Mouse (Mus musculus) liver, adult (tissue): ENCODE data around the gene Atxn2l.

Experiments used
- GATA4 ChIP-seq: IDR thresholded peaks from 2 replicates; pipeline ENCODE4 v1.6.1; 2014; ENCODE audit warnings: mild to moderate bottlenecking, low read length; ENCODE audit not compliant: insufficient replicate concordance

Gene Atxn2l

DNA sequence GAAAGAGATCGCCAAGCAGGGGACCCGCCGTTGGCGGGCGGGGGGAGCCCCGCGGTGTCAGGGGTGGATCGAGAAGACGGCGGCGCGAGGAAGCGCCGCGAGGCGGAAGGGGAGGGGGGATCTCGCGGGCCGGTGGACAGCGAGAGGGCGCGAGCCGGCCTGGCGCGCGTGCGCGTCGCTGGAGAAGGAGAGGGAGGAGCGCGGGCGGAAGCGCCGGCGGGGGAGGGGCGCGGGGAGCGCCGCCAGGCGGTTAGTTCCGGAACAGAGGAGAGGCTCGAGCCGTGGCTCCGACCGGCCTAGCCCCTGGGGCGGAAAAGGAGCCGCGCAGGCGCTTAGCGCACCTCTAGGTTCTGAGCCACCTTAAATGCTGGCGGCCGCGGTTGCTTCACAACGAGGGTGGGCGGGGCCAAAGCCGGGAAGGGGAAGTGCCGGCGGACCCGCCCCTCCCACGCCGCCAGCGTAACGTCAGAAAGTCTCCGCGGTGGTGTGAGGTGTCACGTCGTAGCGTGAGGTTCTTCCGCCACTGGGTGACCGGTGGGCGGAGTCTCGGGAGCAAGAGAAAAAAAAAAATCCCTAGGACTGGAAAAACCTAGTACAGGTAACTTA is at the start of gene Atxn2l:
Atxn2l (minus strand) TSS at position 165 of the 606 bp plus-strand sequence.
- peak; percentile 58; the same call in 1 of the 2 replicates for TF ChIP-seq GATA4

- no peak for TF ChIP-seq GATA4
These were observed 42.4 kb upstream of the Atxn2l start for GRCm38 (mm10) chr7:126545631-126546030.

- no peak for TF ChIP-seq GATA4
These were observed 38.4 kb upstream of the Atxn2l start for GRCm38 (mm10) chr7:126541661-126542060.

DNA sequence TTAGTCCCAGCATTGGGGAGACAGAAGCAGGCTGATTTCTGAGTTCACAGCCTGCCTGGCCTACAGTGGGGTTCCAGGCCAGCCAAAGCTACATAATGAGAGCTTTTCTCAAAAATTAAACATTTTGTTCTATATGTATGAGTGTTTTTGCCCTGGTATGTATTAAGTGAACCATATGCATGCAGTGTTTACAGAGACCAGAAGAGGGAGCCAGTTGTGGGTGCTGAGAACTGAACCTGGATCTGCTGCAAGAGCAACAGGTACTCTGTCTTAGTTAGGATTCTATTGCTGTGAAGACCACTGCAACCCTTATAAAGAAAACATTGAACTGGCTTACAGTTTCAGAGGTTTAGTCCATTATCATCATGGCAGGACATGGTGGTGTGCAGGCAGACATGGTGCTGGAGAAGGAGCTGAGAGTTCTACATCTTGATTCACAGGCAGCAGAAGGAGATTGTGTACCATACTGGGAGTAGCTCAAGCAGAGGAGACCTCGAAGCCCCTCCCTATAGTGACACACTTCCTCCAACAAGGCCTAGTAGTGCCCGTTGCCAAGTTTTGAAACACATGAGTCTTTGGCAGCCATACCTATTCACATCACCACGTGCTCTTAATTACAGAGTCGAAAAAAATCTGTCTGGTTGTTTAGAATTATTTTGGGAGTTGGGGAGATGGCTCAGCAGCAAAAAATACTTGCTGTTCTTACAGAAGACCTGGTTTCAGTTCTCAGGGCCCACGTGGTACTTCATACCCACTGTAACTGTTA is 34.8 kb upstream of the Atxn2l start:
- no peak for TF ChIP-seq GATA4

DNA sequence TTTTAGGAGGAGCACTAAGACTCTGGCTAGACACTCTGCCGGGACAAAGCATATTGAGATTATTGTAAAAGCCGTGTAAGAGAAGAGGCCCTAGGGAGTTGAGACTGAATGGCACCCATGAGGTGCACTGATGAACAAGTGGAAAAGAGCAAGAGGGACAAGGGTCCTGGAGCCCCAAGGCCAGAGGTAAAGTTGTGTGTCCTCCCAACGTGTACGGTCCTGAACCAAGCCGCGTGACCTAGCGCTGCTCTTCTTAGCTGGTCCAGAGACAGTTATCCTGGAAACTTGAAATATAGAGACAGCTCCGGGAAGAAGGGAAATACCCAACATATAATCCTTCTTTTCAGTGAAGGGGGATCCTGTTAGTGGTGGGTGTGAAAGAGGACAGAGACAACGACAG is 33.2 kb upstream of the Atxn2l start:
- no peak for TF ChIP-seq GATA4

GRCm38 (mm10) chr7:126535766-126536165 is 32.5 kb upstream of the Atxn2l start:
- TF ChIP-seq GATA4: no peak

GRCm38 (mm10) chr7:126533434-126533833 is 30.2 kb upstream of the Atxn2l start:
- TF ChIP-seq GATA4: no peak

DNA sequence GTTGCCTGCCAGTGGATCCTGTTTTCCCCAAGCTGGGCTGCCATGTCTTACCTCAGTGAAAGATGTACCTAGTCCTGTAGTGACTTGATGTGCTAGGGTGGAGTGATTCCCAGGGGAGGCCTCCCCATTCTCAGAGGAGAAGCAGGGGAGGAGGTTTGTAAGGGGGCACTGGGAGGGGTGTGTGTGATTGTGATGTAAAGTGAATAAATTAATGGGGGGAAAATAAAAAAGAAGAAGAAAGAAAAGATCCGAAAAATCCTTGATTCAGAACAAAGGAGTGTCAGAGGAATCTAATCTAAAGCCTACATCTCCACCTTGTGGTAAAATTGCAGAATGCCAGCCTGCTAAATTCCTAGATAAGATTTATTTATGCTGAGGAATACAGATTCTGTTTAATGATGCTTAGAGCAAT is 24.9 kb upstream of the Atxn2l start:
- no peak for TF ChIP-seq GATA4

DNA sequence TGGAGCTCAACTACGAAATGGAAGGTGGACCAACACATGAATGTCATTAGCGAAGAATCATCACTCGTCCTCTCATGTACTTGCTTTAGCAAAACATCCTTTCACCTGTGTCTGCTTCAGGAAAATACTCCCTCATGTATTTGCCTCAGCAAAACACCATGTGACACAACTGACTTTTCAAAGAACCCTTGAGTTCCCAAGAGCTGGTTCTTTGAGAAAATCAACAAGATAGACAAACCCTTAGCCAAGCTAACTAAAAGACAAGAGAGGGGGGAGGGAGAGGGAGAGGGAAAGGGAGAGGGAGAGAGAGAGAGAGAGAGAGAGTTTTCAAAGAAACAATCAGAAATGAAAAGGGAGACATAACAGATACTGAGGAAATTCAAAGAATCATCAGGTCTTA is 20.1 kb upstream of the Atxn2l start:
- TF ChIP-seq GATA4: no peak

DNA sequence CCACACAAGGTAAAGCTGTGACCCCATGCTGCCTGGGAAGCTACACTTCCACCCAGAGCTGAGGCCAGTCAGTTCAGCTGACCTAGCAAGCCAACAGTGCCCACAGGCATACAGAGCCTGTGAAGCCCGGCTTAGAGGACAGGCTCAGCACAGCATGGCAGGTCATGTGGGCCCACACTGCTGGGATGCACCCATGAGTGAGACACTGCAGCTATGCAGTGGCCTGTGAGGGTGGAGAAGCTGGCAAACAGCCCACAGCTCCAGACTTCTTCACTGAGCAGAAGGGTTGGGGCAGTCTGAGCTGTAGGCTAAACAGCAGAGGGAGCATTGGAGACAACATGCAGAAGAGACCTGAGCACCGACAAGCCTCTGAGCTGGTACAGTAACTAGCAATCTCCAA is 16.3 kb upstream of the Atxn2l start:
- TF ChIP-seq GATA4: no peak

DNA sequence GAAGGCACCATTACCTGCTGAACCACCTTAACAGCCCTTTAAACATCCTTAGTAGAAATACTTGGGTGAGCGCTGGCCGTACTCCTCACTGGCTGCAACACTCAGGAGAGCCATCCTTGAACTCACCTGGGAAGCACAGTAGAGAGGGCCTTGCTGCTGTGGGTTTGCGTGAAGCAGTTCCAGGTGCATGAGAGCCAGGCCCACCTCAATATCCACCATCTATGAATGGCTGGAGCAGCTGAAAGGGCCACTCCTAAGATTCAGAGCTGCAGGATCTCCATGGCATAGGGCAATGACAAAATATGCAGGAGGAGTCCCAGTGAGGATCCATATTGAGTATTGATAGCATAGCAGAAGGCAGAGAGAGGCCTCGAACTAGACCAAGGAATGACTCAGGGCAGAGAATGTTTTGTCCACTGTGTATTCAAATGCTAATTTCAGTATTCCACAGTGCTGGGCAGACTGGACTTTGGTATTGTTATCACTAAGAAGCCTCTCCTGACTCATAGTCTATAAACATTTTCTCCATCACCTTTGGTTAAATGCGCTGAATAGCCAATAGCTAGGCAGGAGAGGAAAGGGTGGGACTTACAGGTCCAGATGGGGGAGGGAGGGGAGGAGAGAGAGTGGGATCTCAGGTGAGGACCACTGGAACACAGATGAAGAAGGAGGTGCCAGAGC is 15.2 kb upstream of the Atxn2l start:
- no peak for TF ChIP-seq GATA4

- no peak for TF ChIP-seq GATA4
These were observed 8.1 kb upstream of the Atxn2l start for GRCm38 (mm10) chr7:126511287-126511686.

DNA sequence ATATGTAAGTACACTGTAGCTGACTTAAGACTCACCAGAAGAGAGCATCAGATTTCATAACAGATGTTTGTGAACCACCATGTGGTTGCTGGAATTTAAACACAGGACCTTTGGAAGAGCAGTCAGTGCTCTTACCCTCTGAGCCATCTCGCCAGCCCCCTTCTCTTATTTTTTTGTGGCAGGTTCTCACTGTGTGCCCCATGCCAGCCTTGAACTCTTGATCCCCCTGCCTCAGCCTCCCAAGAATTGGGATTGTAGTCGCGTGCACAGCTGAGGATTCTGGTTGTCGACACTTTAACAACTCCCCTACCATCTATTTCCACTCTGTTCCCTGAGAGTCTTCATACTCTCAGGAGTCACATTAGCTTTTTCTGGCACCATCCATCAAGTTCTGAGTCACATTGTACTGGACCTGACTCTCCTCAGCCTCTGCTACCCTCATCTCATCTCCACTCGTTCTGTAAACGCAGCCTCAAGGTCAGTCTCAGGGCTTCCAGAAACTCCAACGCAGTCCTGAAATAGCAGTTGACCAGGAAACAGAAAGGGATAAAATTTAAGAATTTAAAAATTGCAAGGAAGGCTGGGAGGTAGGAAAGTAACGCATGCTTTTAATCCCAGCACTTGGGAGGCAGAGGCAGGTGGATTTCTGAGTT is 4.0 kb upstream of the Atxn2l start:
- no peak for TF ChIP-seq GATA4

GRCm38 (mm10) chr7:126504913-126505312 is 1.7 kb upstream of the Atxn2l start:
- no peak for TF ChIP-seq GATA4

DNA sequence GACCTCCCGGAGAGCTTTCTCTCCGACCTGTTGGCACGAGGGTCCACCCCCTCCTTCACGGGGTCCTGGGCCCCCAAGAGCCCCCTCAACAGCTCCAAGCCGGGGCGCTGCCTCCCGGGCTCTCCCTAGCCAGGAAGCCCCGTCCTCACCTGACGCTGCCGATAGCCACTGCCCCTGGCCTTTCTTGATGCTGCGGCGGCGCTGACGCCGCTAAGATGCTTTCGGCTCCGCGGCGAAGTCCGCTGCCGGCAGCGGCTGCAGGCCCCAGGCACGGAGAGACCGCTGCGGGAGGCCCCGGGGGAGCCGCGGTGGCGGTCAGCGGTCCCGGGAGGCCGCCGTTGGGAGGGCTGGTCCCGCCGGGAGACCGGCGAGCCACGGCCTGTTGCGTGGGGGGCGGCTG is 486 bp downstream of the Atxn2l start:
- TF ChIP-seq GATA4: no peak

DNA sequence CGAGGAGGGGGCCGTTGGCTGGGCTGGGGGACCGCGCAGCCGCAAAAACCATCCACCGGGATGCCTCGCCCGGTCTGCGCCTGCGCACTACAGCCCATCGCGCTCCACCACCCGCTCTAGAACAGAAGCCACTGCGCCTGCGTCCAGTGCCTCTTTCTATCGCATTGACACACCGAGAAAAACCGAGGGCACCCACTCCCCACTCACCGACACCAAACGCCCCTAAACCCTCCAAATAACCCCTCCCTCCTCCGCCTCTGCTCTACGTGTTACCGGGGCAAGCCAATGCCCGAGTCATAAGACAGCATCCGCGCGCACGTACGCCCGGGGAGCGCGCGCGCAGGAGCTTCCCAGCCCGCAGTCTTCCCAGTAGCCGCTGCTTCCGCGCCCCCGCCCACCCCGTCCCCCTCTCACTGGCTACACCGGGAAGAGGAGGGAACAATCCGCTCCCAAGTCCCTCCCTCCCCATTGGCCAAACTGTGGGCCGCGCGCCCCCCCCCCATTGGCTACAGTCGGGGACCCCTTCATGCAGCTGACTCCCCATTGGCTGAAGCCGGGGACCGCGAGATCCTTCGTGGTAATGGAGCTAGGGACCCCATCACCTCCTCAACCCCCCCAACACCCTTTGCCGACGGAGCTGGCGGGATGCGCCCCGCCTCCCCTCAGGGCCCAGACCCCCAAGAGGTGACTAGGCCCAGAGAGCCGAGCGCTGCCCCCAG is 1.1 kb downstream of the Atxn2l start:
- TF ChIP-seq GATA4: no peak

DNA sequence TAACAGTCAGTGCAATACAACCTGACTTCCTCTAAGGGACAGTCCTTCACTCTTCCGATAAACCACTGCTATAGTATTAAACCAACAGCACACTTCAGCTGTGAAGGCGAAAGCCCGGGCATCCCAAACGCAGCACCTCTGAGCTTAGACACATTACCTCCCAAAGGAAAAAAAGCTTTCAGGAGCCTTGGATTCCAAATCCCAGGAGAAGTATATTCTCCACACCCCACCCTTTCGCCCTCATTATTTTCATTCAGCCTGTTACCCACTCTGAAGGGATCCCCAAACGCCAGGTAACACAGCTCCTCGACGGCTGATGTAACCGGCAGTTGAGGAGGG is 1.6 kb downstream of the Atxn2l start:
- TF ChIP-seq GATA4: no peak
